Mouse (Mus musculus) heart, postnatal 0 days (tissue): ENCODE results near the gene Arhgef12.

Experiments used
- CTCF ChIP-seq: IDR thresholded peaks from 2 replicates; pipeline ENCODE4 v1.5.1; 2016; ENCODE audit warnings: antibody characterized with exemption, control low read depth, low read depth
- EP300 ChIP-seq: IDR thresholded peaks from 2 replicates; pipeline ENCODE4 v1.6.1; 2016; ENCODE audit warnings: antibody characterized with exemption, low read depth

GRCm38 (mm10) chr9:43071741-43072140 is 35.3 kb downstream of the Arhgef12 start:
- TF ChIP-seq EP300 (no peak), CTCF (no peak)
